Mouse (Mus musculus) mouse trophoblast stem cell (cell line): ENCODE results near the gene Dock7.
"Not testable (repeated sequence)": the region's sequence is repeated elsewhere in the genome, so short reads cannot be mapped to it uniquely, and the experiment has no call there.

ENCODE experiments used
- in situ Hi-C, 2 experiments: fragments of 300-500 bp; cut with MseI, MboI; formaldehyde crosslinking; loops; 2 replicates in 1 of 2; 3 replicates in 1 of 2; pipeline ENCODE4 v1.15.1; 2025

The Dock7 gene

GRCm38 (mm10) chr4:99006319-99006718, 114.4 kb downstream of the Dock7 start:
- in situ Hi-C loops = no loop called here

- in situ Hi-C loops = no loop called here
These were observed 115.1 kb downstream of the Dock7 start for GRCm38 (mm10) chr4:99005574-99005973.

- in situ Hi-C loops = no loop called here
These were observed 127.2 kb downstream of the Dock7 start for GRCm38 (mm10) chr4:98993491-98993890.

GRCm38 (mm10) chr4:98984701-98985100, 136.0 kb downstream of the Dock7 start:
- in situ Hi-C loops = no loop called here

- in situ Hi-C loops = not testable (repeated sequence)
These were observed 140.7 kb downstream of the Dock7 start for GRCm38 (mm10) chr4:98979976-98980375.

GRCm38 (mm10) chr4:98978693-98979092, 142.0 kb downstream of the Dock7 start:
- in situ Hi-C loops = no loop called here

GRCm38 (mm10) chr4:98978288-98978687, 142.4 kb downstream of the Dock7 start:
- in situ Hi-C loops = not testable (repeated sequence)

GRCm38 (mm10) chr4:98975741-98976140, 145.0 kb downstream of the Dock7 start:
- in situ Hi-C loops = no loop called here

- in situ Hi-C loops = no loop called here
These were observed 150.8 kb downstream of the Dock7 start for GRCm38 (mm10) chr4:98969946-98970345.

GRCm38 (mm10) chr4:98960243-98960642, 160.5 kb downstream of the Dock7 start:
- in situ Hi-C loops = no loop called here

GRCm38 (mm10) chr4:98955986-98956385, 164.7 kb downstream of the Dock7 start:
- in situ Hi-C loops = no loop called here

- in situ Hi-C loops = no loop called here
These were observed 170.2 kb downstream of the Dock7 start for GRCm38 (mm10) chr4:98950563-98950962.

GRCm38 (mm10) chr4:98938210-98938609, 182.5 kb downstream of the Dock7 start:
- in situ Hi-C loops = loop anchor here in 1 of 2 experiments (10.0 kb wide), 1 partner anchor 247 kb away; no protein-coding TSS in a partner anchor

- in situ Hi-C loops = loop anchor here in 1 of 2 experiments (10.0 kb wide), 1 partner anchor 249 kb away; no protein-coding TSS in a partner anchor
These were observed 184.7 kb downstream of the Dock7 start for GRCm38 (mm10) chr4:98936036-98936435.

GRCm38 (mm10) chr4:98925250-98925781, 195.4 kb downstream of the Dock7 start:
- in situ Hi-C loops = no loop called here

GRCm38 (mm10) chr4:98924906-98925178, 195.9 kb downstream of the Dock7 start:
- in situ Hi-C loops = no loop called here

- in situ Hi-C loops = no loop called here
These were observed 196.4 kb downstream of the Dock7 start for GRCm38 (mm10) chr4:98924071-98924905.

- in situ Hi-C loops = no loop called here
These were observed 197.1 kb downstream of the Dock7 start, which contains the start of gene Usp1 for GRCm38 (mm10) chr4:98923568-98924070. Usp1 (plus strand) TSS chr4:98923810.

GRCm38 (mm10) chr4:98922643-98923567, 197.8 kb downstream of the Dock7 start:
- in situ Hi-C loops = no loop called here

GRCm38 (mm10) chr4:98922061-98922642, 198.6 kb downstream of the Dock7 start:
- in situ Hi-C loops = no loop called here

GRCm38 (mm10) chr4:98920896-98921295, 199.8 kb downstream of the Dock7 start:
- in situ Hi-C loops = no loop called here

- in situ Hi-C loops = no loop called here
These were observed 202.5 kb downstream of the Dock7 start for GRCm38 (mm10) chr4:98918204-98918603.
